Mouse (Mus musculus): ENCODE measurements at regions not wholly inside any gene's neighbourhood (a gene's known extent, or its start where the extent isn't known, plus 50 kb on each side); places are given as distances from the start of the nearest gene placed in this dataset.

- no peaks in the 10 kb centered on the region for H3K9me3 ChIP-seq (replicated peaks; ENCODE audit: control insufficient read depth, low read length, poor library complexity, severe bottlenecking)
- ATAC-seq = no peak
- H3K4me3 ChIP-seq (ENCODE audit: low read depth, low read length) = no peak overlapping the region
- WGBS = 88% methylated on average over 6 of the region's 6 CpGs
- H3K27ac ChIP-seq (ENCODE audit: low read length) = no peak overlapping the region
- no peak overlapping the region for H3K4me2 ChIP-seq (ENCODE audit: low read length)
- no peak overlapping the region for H3K9ac ChIP-seq (ENCODE audit: low read depth, low read length)
- no peaks in the 10 kb centered on the region for H3K36me3 ChIP-seq (ENCODE audit: control insufficient read depth, insufficient read depth, low read length)
- H3K4me1 ChIP-seq (ENCODE audit: control insufficient read depth, insufficient read depth, low read length) = peaks cover 11% of the 10 kb centered on the region
- no peaks in the 10 kb centered on the region; the same call in 1 of the 2 replicates for H3K27me3 ChIP-seq (ENCODE audit: control insufficient read depth, insufficient read depth, low read depth, low read length)
Observed at GRCm38 (mm10) chr1:193539261-193539660, 169.2 kb upstream of the Camk1g start.

GRCm38 (mm10) chr1:193538425-193538824, 168.3 kb upstream of the Camk1g start:
- no peak overlapping the region for H3K4me3 ChIP-seq (ENCODE audit: low read depth, low read length)
- H3K4me2 ChIP-seq (ENCODE audit: low read length) = no peak overlapping the region
- no peaks in the 10 kb centered on the region; the same call in 1 of the 2 replicates for H3K27me3 ChIP-seq (ENCODE audit: control insufficient read depth, insufficient read depth, low read depth, low read length)
- no peak overlapping the region for H3K9ac ChIP-seq (ENCODE audit: low read depth, low read length)
- H3K27ac ChIP-seq (ENCODE audit: low read length) = no peak overlapping the region
- WGBS = 79% methylated on average over 2 of the region's 2 CpGs
- peaks cover 11% of the 10 kb centered on the region for H3K4me1 ChIP-seq (ENCODE audit: control insufficient read depth, insufficient read depth, low read length)
- no peaks in the 10 kb centered on the region for H3K36me3 ChIP-seq (ENCODE audit: control insufficient read depth, insufficient read depth, low read length)
- ATAC-seq = no peak
- H3K9me3 ChIP-seq (replicated peaks; ENCODE audit: control insufficient read depth, low read length, poor library complexity, severe bottlenecking) = no peaks in the 10 kb centered on the region

- H3K36me3 ChIP-seq (ENCODE audit: control insufficient read depth, insufficient read depth, low read length) = no peaks in the 10 kb centered on the region
- H3K4me2 ChIP-seq (ENCODE audit: low read length) = no peak overlapping the region
Observed at GRCm38 (mm10) chr1:193537616-193538015, 167.5 kb upstream of the Camk1g start.

GRCm38 (mm10) chr1:193536552-193536951, 166.5 kb upstream of the Camk1g start:
- Histone ChIP-seq H3K27me3 (ENCODE audit: control insufficient read depth, insufficient read depth, low read depth, low read length) (no peaks in the 10 kb centered on the region; the same call in 1 of the 2 replicates), H3K9ac (ENCODE audit: low read depth, low read length) (no peak overlapping the region), H3K27ac (ENCODE audit: low read length) (no peak overlapping the region), H3K4me2 (ENCODE audit: low read length) (no peak overlapping the region), H3K9me3 (replicated peaks; ENCODE audit: control insufficient read depth, low read length, poor library complexity, severe bottlenecking) (no peaks in the 10 kb centered on the region), H3K4me1 (ENCODE audit: control insufficient read depth, insufficient read depth, low read length) (peaks cover 2% of the 10 kb centered on the region; the same call in 1 of the 2 replicates), H3K36me3 (ENCODE audit: control insufficient read depth, insufficient read depth, low read length) (no peaks in the 10 kb centered on the region), H3K4me3 (ENCODE audit: low read depth, low read length) (no peak overlapping the region)
- ATAC-seq = no peak

More at GRCm38 (mm10) chr1:193537616-193538015, 167.5 kb upstream of the Camk1g start:
- peaks cover 11% of the 10 kb centered on the region for H3K4me1 ChIP-seq (ENCODE audit: control insufficient read depth, insufficient read depth, low read length)
- H3K9ac ChIP-seq (ENCODE audit: low read depth, low read length) = no peak overlapping the region
- no peak overlapping the region for H3K27ac ChIP-seq (ENCODE audit: low read length)
- no peaks in the 10 kb centered on the region; the same call in 1 of the 2 replicates for H3K27me3 ChIP-seq (ENCODE audit: control insufficient read depth, insufficient read depth, low read depth, low read length)
- H3K9me3 ChIP-seq (replicated peaks; ENCODE audit: control insufficient read depth, low read length, poor library complexity, severe bottlenecking) = no peaks in the 10 kb centered on the region
- ATAC-seq = no peak
- 84% methylated on average over 5 of the region's 5 CpGs for WGBS
- no peak overlapping the region for H3K4me3 ChIP-seq (ENCODE audit: low read depth, low read length)

- no peaks in the 10 kb centered on the region for H3K9me3 ChIP-seq (replicated peaks; ENCODE audit: control insufficient read depth, low read length, poor library complexity, severe bottlenecking)
- H3K4me1 ChIP-seq (ENCODE audit: control insufficient read depth, insufficient read depth, low read length) = 0 out of 2 replicates have a peak, but pooled peaks cover 2% of the 10 kb centered on the region
- H3K27ac ChIP-seq (ENCODE audit: low read length) = no peak overlapping the region
- ATAC-seq = no peak
- no peaks in the 10 kb centered on the region for H3K36me3 ChIP-seq (ENCODE audit: control insufficient read depth, insufficient read depth, low read length)
- no peak overlapping the region for H3K9ac ChIP-seq (ENCODE audit: low read depth, low read length)
- WGBS = 67% methylated on average over 4 of the region's 4 CpGs
- no peaks in the 10 kb centered on the region for H3K27me3 ChIP-seq (ENCODE audit: control insufficient read depth, insufficient read depth, low read depth, low read length)
- H3K4me2 ChIP-seq (ENCODE audit: low read length) = no peak overlapping the region
- no peak overlapping the region for H3K4me3 ChIP-seq (ENCODE audit: low read depth, low read length)
Observed at GRCm38 (mm10) chr1:193534449-193534848, 164.4 kb upstream of the Camk1g start.

GRCm38 (mm10) chr1:193526501-193526900, 156.4 kb upstream of the Camk1g start:
- no peak overlapping the region for H3K9ac ChIP-seq (ENCODE audit: low read depth, low read length)
- no peaks in the 10 kb centered on the region for H3K36me3 ChIP-seq (ENCODE audit: control insufficient read depth, insufficient read depth, low read length)
- 75% methylated on average over 3 of the region's 3 CpGs for WGBS
- no peaks in the 10 kb centered on the region for H3K27me3 ChIP-seq (ENCODE audit: control insufficient read depth, insufficient read depth, low read depth, low read length)
- H3K27ac ChIP-seq (ENCODE audit: low read length) = no peak overlapping the region
- H3K9me3 ChIP-seq (replicated peaks; ENCODE audit: control insufficient read depth, low read length, poor library complexity, severe bottlenecking) = no peaks in the 10 kb centered on the region
- no peak overlapping the region for H3K4me2 ChIP-seq (ENCODE audit: low read length)
- H3K4me3 ChIP-seq (ENCODE audit: low read depth, low read length) = no peak overlapping the region
- no peak for ATAC-seq
- no peaks in the 10 kb centered on the region for H3K4me1 ChIP-seq (ENCODE audit: control insufficient read depth, insufficient read depth, low read length)

- Histone ChIP-seq H3K9ac (ENCODE audit: low read depth, low read length) (no peak overlapping the region), H3K36me3 (ENCODE audit: control insufficient read depth, insufficient read depth, low read length) (no peaks in the 10 kb centered on the region), H3K4me2 (ENCODE audit: low read length) (no peak overlapping the region), H3K27me3 (ENCODE audit: control insufficient read depth, insufficient read depth, low read depth, low read length) (no peaks in the 10 kb centered on the region), H3K4me3 (ENCODE audit: low read depth, low read length) (no peak overlapping the region), H3K4me1 (ENCODE audit: control insufficient read depth, insufficient read depth, low read length) (no peaks in the 10 kb centered on the region), H3K9me3 (replicated peaks; ENCODE audit: control insufficient read depth, low read length, poor library complexity, severe bottlenecking) (no peaks in the 10 kb centered on the region), H3K27ac (ENCODE audit: low read length) (no peak overlapping the region)
- no peak for ATAC-seq
- 64% methylated on average over 2 of the region's 2 CpGs for WGBS
Observed at GRCm38 (mm10) chr1:193522007-193522406, 151.9 kb upstream of the Camk1g start.

- H3K9ac ChIP-seq (ENCODE audit: low read depth, low read length) = no peak overlapping the region
- ATAC-seq = no peak
- no peaks in the 10 kb centered on the region for H3K9me3 ChIP-seq (replicated peaks; ENCODE audit: control insufficient read depth, low read length, poor library complexity, severe bottlenecking)
- no peaks in the 10 kb centered on the region for H3K27me3 ChIP-seq (ENCODE audit: control insufficient read depth, insufficient read depth, low read depth, low read length)
- no peak overlapping the region for H3K4me2 ChIP-seq (ENCODE audit: low read length)
- H3K27ac ChIP-seq (ENCODE audit: low read length) = no peak overlapping the region
- H3K4me1 ChIP-seq (ENCODE audit: control insufficient read depth, insufficient read depth, low read length) = no peaks in the 10 kb centered on the region
- H3K4me3 ChIP-seq (ENCODE audit: low read depth, low read length) = no peak overlapping the region
- 91% methylated on average over 1 of the region's 1 CpGs for WGBS
- no peaks in the 10 kb centered on the region for H3K36me3 ChIP-seq (ENCODE audit: control insufficient read depth, insufficient read depth, low read length)
Observed at GRCm38 (mm10) chr1:193518840-193519239, 148.7 kb upstream of the Camk1g start.

GRCm38 (mm10) chr1:193517968-193518367, 147.9 kb upstream of the Camk1g start:
- no peaks in the 10 kb centered on the region for H3K4me1 ChIP-seq (ENCODE audit: control insufficient read depth, insufficient read depth, low read length)
- 69% methylated on average over 4 of the region's 4 CpGs for WGBS
- ATAC-seq = no peak

More at GRCm38 (mm10) chr1:193517968-193518367, 147.9 kb upstream of the Camk1g start:
- no peak overlapping the region for H3K27ac ChIP-seq (ENCODE audit: low read length)
- H3K36me3 ChIP-seq (ENCODE audit: control insufficient read depth, insufficient read depth, low read length) = no peaks in the 10 kb centered on the region
- H3K4me2 ChIP-seq (ENCODE audit: low read length) = no peak overlapping the region
- no peak overlapping the region for H3K4me3 ChIP-seq (ENCODE audit: low read depth, low read length)
- no peaks in the 10 kb centered on the region for H3K9me3 ChIP-seq (replicated peaks; ENCODE audit: control insufficient read depth, low read length, poor library complexity, severe bottlenecking)
- no peaks in the 10 kb centered on the region for H3K27me3 ChIP-seq (ENCODE audit: control insufficient read depth, insufficient read depth, low read depth, low read length)
- no peak overlapping the region for H3K9ac ChIP-seq (ENCODE audit: low read depth, low read length)

Measured in midbrain, embryonic 16.5 days (tissue).